Mouse (Mus musculus): ENCODE results near the gene Gm10198. TPM values are rescaled to one million over a fixed set of nuclear protein-coding genes. Genes with fewer than 3 reads are reported as not detected.

Gene Gm10198
- total RNA-seq, 4 experiments from 2014 or later: not detected

Other genes starting within 250 kb of the Gm10198 start
- 100 to 1,000 TPM in 1 of 4 experiments, 10 to 100 TPM in 3; 82.3 to 102 (median 90.8) TPM for gene Gpbp1, start 102.7 kb upstream of the Gm10198 start, total RNA-seq (2022)
- not detected for gene Gm49496, start 42.8 kb upstream of the Gm10198 start, total RNA-seq (2022)
- gene Mier3, start 88.2 kb downstream of the Gm10198 start, total RNA-seq (2022): 10 to 100 TPM; 27.9 to 32.1 (median 30.4) TPM
- gene Map3k1, start 216.2 kb downstream of the Gm10198 start, total RNA-seq (2022): 10 to 100 TPM in 3 of 4 experiments, 1 to 10 TPM in 1; 8.5 to 13.2 (median 12.0) TPM